Mouse (Mus musculus): ENCODE data around the gene Haus4.
A peak's percentile ranks its signal among the peaks of the same experiment; 100 is the strongest.

The Haus4 gene

DNA sequence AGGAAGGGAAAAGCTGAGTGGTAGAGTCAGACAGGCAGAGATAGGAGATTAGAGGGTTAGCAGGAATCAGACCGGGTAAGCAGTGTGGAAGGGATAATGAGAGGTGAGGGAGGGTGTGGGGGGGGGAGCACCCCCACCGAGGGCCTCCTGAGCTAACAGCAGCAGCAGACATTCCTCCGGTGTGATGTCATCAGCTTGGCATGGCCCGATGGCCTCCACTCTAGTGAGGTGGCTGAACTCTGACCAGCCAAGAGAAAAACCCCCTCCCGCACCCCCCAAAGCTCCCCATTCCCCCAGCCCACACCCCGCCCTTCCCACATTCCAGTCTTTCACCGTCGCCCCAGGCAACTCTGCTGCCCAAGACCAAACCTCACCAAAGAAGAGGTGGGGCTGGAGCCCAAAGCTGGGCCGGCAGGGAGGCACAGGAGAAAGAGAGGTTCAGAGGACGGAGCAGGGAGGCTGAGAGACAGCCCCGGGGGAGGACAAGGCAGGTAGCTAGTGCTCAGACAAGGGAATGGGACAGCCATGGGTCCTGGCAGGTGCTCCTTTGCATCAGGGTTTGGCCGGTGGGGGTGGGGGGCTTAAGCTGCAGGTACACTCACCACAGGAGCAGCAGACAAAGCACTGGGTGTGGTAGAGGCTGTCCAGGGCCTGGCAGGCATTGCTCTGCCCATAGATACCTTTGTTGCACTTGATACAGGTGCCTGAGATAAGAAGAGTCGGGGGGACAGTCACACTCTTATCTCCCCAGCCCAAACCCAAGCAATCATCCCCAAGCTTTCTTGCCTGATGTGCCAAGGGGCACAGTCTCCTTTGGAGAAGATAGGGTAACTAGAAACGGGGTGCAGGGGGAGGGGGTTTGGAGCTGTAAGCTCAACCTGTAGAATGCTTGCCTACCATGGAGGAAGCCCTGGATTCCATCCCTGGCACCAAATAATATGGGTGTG lies 18.6 kb upstream of the Haus4 start:
- peak; percentile 88 for DNase-seq (ENCODE audit: extremely low spot score)

DNA sequence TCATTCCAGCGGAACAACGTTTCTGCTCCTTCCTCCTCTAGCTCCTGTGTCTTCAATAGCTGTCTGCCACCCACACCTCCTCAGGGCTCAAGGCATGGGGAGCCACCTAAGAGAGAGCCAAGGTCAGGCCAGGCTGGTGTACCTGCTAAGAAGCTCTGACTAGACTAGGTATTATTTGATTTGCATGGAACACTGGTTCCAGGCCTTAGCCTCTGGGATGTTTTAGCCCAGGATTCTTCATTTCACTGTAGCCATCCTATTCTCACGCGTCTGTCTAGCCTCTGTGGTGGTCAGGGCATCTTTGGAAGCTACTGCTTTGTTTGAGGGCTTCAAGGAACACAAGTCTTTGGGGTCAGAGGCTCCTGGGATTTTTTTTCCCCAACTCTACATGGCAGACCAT lies 17.7 kb upstream of the Haus4 start:
- DNase-seq (ENCODE audit: extremely low spot score), result no peak

DNA sequence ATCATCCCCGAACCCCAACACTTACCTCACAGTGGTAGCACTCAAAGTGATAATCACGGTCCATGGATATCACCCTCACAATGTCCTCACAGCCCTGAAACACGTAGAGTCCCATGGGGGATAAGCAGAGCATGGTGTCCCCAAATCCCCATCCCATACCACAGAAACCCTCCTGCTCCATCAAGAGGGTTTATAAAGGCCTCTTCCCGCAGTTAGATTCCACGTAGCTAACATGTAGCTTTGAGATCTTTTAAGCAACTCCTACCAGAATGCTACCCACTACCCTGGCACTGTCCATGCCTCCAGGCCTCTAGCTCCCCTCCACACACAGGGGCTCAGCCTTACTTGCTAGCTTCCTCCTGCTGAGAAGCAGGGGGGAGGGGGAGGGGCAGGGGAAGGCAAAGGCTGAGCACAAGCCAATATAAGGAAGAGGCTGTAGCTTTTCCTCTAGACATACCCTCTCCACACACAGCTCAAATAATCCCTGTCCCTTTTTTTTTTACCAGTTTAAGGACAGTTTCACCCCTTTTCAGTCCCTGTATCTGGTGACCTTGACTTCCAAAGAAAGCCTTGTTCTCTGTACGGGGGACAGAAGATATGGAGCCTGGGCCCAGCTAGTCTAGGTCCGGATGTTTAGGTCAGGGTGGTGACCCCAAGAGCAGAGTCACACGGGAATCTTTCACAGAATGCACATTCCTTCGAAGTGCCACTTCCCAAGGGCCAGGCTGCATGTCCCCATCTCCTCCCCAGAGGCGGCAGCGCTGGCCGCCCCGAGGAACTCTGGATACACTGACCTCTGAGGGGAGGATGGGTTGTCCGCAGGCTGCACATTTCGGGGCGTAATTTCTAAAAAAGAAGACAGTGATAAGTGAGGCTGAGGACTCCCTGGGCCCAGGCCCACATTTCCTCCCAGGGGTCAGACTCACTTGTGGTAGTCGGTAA lies 15.3 kb upstream of the Haus4 start:
- peak; percentile 42 for DNase-seq (ENCODE audit: extremely low spot score)

DNA sequence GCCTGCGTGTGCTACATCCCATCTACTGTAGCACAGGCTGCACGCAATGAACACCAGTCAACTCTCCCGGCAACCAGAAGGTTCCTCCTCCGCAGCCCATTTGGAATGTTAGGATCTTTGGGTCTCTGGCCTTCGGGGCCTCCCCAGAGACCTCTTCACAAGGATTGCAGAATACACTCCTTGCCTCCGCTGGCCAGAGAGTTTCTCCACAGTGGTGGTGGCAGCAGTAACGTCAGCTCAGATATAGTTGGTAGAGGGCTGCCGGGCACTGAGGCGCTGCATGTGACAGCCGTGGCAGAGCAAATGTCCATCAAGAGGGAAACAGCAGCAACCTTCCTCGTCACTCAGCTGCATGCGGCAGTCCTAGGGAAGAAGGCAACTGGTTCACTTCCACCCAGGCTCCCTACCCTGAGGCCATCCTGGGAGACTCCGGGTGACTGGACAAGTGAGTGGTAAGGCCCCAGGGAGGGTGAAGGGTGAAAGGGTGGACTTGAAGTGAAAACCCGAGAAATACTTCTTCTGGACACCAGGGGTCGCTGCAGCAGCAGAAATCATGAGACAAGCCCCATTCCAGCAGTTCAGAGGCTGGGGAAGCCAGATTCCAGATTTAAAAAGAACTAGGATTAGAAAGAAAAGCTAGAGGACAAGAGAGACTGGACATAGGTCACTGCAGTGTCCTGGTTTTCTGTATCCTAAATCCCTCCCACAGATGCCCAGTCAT lies 14.4 kb upstream of the Haus4 start:
- peak; percentile 80 for DNase-seq (ENCODE audit: extremely low spot score)

DNA sequence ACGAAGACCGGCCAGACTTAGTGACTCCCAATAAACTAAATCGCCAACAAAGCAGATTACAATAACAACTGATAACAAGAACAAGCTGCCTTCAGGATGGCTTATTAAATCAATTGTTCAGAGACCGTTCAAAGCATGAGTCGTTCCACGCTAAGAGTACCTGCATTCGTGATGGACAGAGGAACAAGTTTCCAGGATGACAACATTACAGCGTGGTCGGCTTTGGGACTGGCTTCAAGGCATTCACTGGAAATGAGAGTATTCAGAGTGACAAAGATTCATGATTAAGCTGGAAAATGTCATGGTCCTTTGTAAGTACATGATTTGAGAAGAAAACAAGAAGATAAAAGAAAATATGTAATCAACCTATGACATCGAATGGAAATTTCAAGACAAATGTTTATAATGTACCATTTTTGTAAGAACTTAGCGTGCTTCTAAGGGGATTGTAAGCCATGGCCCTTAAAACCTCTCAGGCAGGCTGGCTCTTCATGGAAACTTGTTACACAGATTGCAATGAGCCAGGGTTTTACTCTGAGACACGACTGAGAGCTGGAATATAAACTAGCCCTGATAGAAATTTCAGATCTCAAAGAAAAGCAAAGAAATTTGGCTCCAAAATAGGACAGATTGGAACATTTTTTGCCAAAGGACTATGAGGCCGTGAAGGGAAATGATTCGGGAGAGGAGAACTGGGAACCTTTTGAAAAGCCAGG lies 6.3 kb upstream of the Haus4 start:
- DNase-seq (ENCODE audit: extremely low spot score), result no peak

DNA sequence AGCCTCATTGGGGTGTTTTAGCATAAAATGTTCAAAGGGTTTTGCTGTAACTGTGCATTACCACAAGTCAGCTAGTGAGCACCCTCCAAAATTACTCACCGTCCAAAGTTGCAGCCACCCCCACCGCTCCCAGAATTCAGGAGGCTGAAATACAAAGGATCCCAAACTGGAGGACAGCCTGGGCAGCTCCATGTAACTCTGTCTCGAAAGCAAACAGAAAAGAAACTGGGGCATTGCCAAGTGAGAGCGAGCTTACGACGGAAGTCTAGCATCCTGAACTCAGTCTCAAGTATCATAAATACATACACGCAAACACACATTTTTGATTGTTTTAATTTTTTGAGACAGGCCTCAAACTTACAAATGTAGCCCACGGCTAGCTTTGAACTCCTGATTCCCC lies 2.9 kb upstream of the Haus4 start:
- DNase-seq (ENCODE audit: extremely low spot score), result no peak

DNA sequence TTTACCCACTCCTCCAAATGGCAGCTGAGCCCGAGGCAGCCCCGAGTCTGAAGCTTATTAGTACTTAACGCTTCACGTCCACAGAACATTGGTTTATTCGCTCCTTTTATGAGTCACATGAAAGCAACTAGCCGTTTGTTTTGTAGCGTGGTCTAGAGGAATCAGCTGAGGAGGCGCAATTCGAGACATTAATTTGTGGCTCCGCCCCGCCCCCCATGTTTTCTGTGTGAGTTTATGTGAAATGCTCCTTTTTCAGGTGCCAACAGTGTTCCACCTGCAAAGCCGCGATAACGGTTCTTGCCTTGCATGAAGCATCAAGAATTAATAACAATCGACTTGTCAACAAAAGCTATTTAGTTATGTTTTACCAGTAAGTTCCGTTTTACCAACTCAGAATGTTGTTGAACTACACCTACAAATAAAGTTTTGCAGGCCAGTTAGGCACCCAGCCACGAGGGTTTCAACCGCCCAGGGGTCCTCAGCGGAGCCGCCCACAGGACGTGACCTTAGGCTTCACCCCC lies 902 bp downstream of the Haus4 start:
- peak; percentile 44 for DNase-seq (ENCODE audit: extremely low spot score)

DNA sequence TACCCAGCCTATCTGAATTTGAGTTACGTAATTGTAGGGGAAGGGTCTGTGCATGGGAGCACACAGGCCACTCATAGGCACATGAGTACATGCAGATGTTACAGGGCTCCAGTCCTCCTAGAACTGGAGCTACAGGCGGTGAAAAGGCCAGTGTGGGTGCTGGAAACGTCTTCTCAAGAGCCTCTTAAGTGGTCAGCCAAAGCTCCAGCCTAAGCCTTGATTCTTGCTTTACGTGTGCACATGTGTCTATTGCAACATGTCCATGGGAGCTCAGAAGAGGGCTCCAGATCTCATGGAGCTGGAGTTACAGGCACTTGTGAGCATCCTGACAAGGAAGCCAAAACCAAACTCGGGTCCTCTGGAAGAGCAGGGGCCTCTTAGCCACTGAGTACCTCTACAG lies 9.7 kb downstream of the Haus4 start:
- DNase-seq (ENCODE audit: extremely low spot score), result no peak

DNA sequence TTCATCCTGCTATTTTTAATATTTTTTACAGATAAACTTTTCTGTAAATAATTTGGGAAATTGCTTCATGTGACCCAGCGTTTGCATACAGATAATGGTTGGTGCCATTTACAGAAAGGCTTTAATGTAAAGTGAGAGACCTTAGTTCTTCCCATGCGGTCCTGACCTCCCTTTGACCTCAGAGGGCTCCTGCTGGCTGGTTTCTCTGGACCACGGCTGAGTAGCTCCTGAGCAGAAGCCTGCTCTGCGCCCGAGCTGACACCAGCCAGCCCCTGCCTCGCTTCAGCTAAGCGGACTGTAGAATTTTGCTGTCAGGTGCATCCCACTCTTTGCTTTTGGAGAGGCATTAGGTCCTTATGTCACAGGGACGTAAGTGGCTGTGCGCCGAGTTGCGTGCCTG lies 13.6 kb downstream of the Haus4 start:
- DNase-seq (ENCODE audit: extremely low spot score), result no peak

DNA sequence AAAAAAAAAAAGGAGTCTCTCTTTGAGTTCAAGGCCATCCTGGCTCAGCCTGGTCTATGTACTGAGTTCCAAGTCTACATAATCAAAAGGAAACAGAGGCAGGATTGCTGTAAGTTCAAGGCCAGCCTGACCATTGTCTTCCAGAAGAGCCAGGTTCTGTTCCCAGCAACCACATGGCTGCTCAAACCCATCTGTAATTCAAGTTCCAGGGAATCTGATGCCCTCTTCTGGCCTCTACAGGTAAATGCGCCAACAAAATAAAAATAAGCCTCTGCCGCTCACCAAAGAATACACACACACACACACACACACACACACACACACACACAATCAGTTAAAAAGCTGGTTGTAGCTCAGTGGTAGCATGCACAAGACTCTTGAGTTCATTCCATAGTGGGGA lies 15.8 kb downstream of the Haus4 start:
- no peak for DNase-seq (ENCODE audit: extremely low spot score)

DNA sequence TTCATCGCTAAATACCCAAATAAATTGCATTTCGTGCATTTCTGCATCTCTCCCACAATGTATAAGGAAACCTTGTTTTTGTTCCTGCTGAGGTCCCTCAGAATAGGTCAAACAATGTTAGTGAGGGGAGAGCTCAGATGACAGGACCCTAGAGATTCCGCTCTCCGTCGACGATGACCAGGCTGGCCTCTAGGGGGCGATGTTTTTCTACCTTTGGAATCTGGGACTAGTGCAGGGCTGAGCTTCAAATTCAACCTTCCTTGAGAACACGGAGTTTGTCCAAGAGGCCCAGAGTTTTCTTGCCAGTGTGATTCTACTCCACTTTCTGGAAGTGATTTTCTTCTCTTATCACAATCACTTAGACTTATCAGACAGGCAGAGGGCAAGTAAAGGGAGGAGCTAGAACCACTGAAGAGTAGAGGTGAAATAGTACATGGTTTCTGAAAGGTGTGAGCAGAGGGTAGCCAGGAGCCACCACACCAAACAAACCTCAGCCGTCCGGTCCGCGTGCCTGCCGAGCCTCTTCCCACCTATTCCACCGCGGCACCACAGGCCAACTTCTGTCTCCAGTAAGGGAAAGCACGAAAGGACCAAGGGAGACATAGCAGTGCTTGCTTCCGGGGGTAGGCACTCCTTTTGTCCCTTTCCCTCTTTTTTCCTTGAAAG lies 25.8 kb downstream of the Haus4 start:
- DNase-seq (ENCODE audit: extremely low spot score), result peak; percentile 94

DNA sequence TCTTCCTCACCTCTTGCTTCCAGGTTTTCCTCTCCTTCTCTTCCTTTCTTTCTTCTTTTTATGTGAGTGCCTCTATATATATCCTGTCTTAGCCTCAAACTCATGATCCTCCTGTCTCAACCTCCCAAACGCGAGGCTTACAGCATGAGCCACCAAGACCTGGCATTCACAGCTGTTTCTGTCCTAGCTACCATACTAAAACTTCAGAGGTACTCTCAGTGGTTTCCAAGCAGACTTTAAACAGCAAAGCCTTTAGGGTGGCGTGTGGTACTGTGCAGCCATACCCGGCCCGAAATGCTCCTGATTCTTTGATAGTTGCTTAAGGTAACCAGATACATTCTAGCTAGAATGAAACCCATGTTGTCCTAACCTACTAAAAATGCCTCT lies 26.4 kb downstream of the Haus4 start:
- no peak for DNase-seq (ENCODE audit: extremely low spot score)

DNA sequence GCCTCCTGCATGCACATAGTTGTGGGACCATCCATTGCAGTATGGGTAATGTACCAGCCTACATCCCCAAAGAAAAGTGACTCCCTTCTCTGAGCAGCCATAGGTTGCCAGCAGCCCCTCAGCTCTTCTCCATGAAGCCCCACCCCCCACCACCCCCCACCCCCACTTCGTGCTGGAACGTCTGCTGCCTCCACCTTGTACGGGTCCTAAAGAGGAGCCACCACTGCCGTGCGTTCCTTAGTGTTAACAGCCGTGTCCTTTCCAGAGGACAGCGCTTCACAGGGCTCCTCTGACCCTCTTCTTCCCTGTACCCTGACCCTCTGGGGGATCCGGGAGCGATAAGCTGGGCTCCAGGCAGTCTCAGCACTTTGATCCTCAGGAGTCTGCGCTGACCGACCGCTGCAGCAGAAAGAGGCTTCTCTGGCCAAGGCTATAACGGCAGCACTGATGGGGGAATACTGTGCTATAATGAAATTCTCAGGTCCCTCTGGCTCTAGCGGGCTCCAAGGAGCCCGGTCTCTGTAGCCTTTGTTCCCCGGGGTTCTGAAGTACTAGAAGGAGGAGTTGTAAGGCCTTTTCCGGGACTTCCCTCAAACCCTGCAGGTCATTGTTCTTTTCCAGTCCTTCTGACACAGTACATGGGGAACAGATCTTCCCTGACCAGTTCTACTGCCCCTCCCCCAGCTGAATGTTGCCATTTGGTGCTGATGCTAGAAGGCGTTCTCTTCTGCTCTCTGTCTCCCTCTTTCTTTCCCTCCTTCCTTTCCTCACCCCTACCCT lies 27.0 kb downstream of the Haus4 start:
- peak; percentile 70 for DNase-seq (ENCODE audit: extremely low spot score)

DNA sequence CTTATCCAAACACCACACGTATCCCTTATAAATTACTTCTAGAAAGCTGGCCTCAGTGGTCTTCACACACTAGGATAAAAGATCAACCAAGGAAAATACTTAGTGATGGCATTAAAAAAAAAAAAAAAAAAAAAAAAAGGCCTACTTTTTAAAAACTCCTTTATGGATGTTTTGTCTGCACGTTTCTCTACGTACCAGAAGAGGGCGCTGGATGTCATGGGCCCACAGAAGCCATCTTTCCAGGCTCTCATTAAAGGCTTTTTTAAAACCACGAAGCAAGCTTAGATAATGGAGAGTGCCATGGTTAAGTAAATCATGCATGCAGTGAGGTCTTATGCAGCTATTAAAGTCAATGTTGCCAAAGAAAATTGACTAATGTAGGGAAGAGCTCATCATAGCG lies 30.8 kb downstream of the Haus4 start:
- no peak for DNase-seq (ENCODE audit: extremely low spot score)

DNA sequence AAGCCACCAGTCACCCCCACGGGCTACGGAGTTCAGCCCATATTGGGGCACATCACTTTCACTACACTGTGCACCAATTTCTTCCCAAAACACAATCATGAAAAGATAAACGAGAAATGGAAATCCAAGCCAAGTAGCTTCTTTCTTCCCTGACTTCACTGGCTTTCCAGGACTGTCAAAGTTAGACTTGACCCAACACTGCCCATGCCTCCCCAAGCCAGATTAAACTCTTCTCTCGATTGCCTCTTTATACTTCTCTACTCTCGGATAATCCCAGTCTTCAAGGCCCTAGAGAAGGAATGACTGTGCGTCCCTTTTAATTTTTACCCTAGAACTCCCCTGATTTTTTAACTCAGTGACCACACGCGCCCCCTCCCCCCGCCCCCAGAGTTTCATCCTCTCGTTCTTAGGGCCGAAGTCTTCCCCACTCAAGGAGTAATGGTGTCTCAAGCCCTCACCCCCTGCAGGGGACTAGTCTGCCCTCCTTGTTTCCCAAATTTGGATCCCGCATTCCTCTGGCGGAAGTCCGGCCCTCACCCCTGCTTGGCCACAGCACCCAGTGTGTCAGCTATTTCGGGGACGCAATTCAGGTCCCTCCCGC lies 37.6 kb downstream of the Haus4 start:
- no peak for DNase-seq (ENCODE audit: extremely low spot score)

DNA sequence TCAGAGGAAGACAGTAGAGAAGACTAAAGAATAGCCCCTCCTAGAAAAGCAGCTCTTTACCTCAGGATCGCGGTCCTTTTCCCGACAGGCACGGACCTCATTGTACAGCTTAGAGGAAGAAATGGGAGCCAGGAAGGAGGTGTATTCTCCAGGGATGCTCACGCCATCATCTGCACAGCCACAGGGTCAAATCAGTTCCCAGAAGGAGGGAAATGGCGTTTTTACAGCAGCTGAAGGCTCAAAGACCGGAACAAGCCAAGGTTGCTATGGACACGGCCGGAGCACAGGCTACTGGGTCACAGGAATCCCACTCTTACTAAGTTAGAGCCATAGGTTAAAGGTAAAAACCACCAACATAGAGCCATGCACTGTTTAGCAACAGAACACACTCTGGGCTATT lies 44.6 kb downstream of the Haus4 start:
- DNase-seq (ENCODE audit: extremely low spot score), result no peak

DNA sequence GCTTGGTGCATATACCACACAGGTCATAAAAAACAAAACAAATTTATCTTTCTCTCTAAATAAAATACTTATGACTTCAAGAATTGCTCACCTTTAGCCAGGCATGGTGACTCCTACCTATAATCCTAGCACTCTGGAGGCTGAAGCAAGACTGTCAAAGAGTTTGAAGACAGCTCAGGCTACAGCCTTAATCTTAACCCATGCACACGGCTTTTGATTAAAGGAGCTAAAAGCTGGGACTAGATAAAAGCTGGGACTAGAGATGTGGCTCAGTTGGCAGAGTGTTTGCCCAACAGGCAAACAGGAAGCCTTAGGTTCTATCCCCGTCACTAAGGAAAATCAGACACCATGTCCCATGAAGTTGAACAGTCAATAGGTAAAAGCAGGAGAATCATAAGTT lies 51.3 kb downstream of the Haus4 start:
- DNase-seq (ENCODE audit: extremely low spot score), result no peak

DNA sequence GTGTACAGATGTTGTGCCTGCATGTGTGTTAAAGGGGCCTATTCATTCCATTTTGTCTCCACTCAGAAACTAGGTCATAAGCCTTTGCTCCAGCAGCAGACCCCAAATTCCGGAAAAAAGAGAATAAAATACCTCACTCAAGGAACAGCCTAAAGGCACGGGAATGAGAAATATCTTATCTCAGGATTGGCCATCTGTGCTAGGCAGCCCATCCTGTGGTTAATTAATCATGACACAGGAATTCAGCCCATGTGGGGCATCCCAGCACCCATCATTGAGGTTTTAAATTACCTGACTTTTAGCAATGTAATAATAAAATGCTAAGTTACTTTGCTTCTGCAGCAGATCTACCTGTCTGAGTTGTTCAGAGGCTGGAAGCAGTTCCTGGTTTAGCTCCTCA lies 53.1 kb downstream of the Haus4 start:
- DNase-seq (ENCODE audit: extremely low spot score), result no peak

DNA sequence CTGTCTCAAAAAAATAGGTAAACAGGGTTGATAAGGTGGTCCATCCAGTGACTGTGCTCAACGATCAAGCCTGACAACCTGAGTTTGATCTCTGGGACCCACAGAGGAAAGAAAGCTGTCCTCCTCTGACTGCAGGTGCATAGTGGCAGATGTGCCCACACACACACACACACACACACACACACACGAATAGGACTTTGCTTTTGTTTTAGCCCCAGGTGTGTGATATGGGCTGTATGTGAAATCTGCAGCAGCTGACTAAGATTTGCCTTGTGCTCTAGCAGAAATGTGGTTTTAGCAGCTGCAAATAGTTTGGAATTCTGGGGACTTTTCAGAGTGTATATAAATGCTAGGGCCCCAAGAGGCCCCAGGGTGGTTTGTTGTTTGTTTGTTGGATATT lies 55.1 kb downstream of the Haus4 start:
- no peak for DNase-seq (ENCODE audit: extremely low spot score)
